Mouse (Mus musculus): ENCODE results near the gene Myrfl. TPM values are rescaled to one million over a fixed set of nuclear protein-coding genes. Genes with fewer than 3 reads are reported as not detected.

Gene Myrfl
- polyA plus RNA-seq, 1 experiment from 2014 or later, result 0.12 TPM

DNA sequence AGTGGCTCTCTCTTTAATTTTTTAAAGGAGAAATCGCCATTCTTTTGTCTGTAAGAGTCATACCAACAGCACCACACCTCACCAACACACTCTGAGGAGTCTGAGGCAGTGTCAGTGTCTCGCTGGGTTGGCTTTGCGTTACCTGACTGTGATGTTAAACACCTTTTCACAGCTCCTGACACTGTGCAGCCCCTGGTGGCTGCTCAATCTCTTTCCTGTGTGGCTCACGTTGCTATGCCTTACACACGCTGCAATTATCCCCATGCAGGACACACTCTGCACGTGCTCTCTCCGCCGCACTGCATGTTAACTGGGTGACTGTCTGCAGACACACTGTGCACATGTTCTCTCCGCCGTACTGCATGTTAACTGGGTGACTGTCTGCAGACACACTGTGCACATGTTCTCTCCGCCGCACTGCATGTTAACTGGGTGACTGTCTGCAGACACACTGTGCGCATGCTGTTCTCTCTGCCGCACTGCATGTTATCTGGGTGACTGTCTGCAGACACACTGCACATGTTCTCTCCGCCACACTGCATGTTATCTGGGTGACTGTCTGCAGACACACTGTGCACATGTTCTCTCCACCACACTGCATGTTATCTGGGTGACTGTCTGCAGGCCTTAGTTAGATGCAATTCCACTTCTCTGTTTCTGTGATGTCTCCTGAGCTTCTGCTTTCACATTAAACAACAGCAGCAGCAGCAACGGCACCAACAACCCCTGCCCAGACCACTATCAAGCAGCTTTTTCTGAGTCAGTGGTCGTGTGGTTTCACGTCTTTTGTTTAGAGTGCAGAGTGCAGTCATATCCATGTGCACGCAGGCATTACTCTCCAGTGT is 27.2 kb upstream of the Myrfl start:
- Histone ChIP-seq H3K27ac (no peak overlapping the region), H3K9me3 (no peaks in the 10 kb centered on the region), H3K4me3 (replicated peaks) (no peak overlapping the region), H3K4me1 (replicated peaks) (no peaks in the 10 kb centered on the region), H3K36me3 (peaks cover 59% of the 10 kb centered on the region), H3K9ac (replicated peaks) (no peak overlapping the region), H3K27me3 (no peaks in the 10 kb centered on the region), H3K4me2 (replicated peaks) (no peak overlapping the region)
- WGBS, result 94% methylated on average over 19 of the region's 19 CpGs
- no peak for ATAC-seq

DNA sequence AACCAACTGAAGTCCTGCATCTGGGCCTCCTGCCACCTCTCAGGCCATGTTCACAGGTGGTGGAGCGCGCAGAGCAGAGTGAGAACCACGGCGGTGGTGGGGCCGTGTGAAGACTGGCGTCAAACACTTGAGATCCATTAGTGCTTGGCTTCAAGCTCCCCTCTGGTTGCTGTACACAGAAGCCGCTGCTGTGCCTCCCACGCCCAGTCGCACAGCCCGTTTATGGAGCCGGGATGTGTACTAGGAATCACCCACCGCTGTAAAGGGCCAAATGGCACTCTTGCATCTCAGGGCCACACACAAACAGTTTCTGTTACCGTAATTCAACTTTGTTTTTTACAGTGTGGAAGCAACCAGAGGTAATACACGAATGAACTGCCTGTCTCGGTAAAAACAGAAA is 25.4 kb upstream of the Myrfl start:
- no peak overlapping the region for H3K27ac ChIP-seq
- peaks cover 62% of the 10 kb centered on the region for H3K36me3 ChIP-seq
- ATAC-seq, result no peak
- H3K4me2 ChIP-seq (replicated peaks), result no peak overlapping the region
- H3K9ac ChIP-seq (replicated peaks), result no peak overlapping the region
- H3K9me3 ChIP-seq, result no peaks in the 10 kb centered on the region
- no peaks in the 10 kb centered on the region for H3K27me3 ChIP-seq
- 94% methylated on average over 15 of the region's 15 CpGs for WGBS
- no peak overlapping the region for H3K4me3 ChIP-seq (replicated peaks)
- H3K4me1 ChIP-seq (replicated peaks), result no peaks in the 10 kb centered on the region

DNA sequence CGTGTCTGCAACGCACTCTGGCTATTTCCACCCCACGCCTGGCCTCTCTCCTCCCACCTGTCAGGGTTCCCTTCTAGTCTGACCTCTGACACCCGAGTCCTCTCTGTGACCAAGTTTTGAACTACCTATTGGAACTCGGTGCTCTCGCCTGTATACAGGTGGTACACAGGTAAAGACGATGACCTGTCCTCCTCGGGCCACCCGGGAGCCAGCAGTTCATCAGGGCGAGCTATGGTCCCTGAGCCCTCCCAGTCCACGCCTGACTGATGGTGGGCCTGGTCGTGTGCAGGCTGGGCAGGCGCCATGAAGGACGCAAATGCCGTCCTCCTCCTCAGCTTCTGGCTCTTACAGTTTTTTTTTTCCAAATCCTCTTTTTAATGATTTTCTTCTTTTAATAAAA is 24.7 kb upstream of the Myrfl start:
- no peak overlapping the region for H3K4me3 ChIP-seq (replicated peaks)
- H3K4me1 ChIP-seq (replicated peaks), result no peaks in the 10 kb centered on the region
- no peaks in the 10 kb centered on the region for H3K27me3 ChIP-seq
- H3K9ac ChIP-seq (replicated peaks), result no peak overlapping the region
- H3K9me3 ChIP-seq, result no peaks in the 10 kb centered on the region
- no peak for ATAC-seq
- no peak overlapping the region for H3K27ac ChIP-seq
- WGBS, result 95% methylated on average over 15 of the region's 15 CpGs
- H3K36me3 ChIP-seq, result peaks cover 60% of the 10 kb centered on the region
- no peak overlapping the region for H3K4me2 ChIP-seq (replicated peaks)

DNA sequence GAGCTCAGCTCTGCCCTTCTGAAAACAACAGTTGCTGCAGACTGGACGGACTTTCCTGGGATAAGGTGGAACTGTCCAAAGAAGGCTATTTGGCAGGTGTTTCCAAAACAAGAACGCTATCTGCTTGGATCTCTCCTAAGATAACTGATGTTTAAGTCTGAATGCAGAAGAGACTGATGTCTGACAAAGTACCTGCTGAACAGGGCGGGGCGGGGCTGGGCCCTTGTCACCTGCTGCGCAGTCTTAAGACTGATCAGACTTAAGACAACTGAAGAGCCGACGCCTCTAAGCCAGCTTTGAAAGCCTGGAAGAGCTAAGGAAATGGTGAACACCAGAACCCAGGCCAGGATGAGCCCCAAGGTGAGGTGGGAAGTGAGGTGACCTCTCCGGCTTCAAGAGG is 23.9 kb upstream of the Myrfl start:
- H3K27ac ChIP-seq, result no peak overlapping the region
- no peak overlapping the region for H3K4me2 ChIP-seq (replicated peaks)
- H3K9me3 ChIP-seq, result no peaks in the 10 kb centered on the region
- WGBS, result 96% methylated on average over 8 of the region's 8 CpGs
- no peak overlapping the region for H3K4me3 ChIP-seq (replicated peaks)
- H3K36me3 ChIP-seq, result peaks cover 62% of the 10 kb centered on the region
- H3K4me1 ChIP-seq (replicated peaks), result no peaks in the 10 kb centered on the region
- no peaks in the 10 kb centered on the region for H3K27me3 ChIP-seq
- ATAC-seq, result no peak
- no peak overlapping the region for H3K9ac ChIP-seq (replicated peaks)

DNA sequence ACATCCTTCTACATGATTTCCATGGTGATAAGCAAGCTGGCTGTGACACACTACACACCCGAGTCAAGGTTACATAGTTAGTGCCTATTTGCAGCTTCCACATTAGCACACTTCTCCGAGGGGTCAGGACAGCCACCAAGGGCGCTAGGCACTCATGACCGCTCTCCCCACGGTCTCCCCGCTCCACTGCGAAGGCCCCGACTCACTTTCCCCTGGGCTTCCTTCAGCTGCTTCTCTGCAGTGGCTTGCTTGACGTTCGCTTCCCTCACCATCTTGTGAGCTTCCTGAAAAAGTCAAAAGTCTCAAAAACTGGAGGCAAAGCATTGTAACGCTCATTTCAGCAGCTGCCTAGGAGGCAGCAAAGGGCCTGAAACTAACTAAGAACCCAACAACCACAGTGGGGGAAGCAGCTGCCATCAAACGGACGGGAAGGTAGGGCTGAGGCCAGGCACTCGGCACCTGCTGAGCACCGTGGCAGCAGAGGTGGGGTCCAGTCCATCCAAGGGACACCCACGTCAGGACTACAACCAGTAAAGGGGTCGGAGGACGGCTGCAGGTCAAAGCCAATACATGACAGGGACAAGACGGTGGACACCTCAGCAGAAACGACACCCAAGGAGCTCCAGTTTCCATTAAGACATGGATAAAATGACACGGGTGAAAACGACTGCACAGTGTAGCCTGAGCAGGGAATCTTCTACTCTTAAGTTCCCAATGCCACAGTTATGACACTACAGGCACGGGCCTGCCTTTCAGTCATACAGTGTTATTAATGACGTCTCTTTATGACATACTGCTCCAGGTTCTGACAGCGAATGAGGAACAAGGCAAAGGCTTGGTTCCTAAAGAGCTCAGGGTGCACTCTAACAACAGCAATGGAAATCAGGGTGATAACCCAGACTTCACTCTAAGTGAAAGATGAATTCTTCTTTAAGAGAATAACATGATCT is 22.9 kb upstream of the Myrfl start:
- WGBS, result 90% methylated on average over 25 of the region's 25 CpGs
- H3K4me1 ChIP-seq (replicated peaks), result no peaks in the 10 kb centered on the region
- H3K27ac ChIP-seq, result no peak overlapping the region
- H3K36me3 ChIP-seq, result peaks cover 60% of the 10 kb centered on the region
- no peaks in the 10 kb centered on the region for H3K27me3 ChIP-seq
- H3K9me3 ChIP-seq, result no peaks in the 10 kb centered on the region
- no peak overlapping the region for H3K9ac ChIP-seq (replicated peaks)
- H3K4me3 ChIP-seq (replicated peaks), result no peak overlapping the region
- H3K4me2 ChIP-seq (replicated peaks), result no peak overlapping the region
- no peak for ATAC-seq

DNA sequence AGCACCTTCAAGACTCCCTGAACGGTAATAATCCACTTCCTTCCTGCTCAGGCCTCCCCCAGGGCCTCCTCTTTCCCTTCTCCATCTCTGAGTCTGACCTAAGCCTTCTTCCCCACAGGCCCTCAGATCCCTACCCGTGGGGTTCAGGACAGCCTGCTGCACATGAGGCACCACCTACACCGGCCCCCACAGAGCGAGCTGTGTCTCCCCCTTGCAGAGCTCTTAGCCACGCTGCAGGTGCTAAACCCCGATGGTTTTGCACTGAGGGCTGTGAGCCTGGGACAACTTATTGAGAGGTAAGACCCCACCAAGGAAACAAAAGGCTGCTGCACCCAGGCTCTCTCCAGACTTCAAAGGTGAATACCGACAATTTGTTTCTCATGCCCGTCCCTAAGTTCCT is 19.9 kb upstream of the Myrfl start:
- H3K9me3 ChIP-seq, result no peaks in the 10 kb centered on the region
- no peak overlapping the region for H3K4me3 ChIP-seq (replicated peaks)
- H3K9ac ChIP-seq (replicated peaks), result no peak overlapping the region
- no peaks in the 10 kb centered on the region for H3K27me3 ChIP-seq
- no peaks in the 10 kb centered on the region for H3K4me1 ChIP-seq (replicated peaks)
- peaks cover 63% of the 10 kb centered on the region for H3K36me3 ChIP-seq
- ATAC-seq, result no peak
- H3K4me2 ChIP-seq (replicated peaks), result no peak overlapping the region
- no peak overlapping the region for H3K27ac ChIP-seq
- 82% methylated on average over 8 of the region's 8 CpGs for WGBS

DNA sequence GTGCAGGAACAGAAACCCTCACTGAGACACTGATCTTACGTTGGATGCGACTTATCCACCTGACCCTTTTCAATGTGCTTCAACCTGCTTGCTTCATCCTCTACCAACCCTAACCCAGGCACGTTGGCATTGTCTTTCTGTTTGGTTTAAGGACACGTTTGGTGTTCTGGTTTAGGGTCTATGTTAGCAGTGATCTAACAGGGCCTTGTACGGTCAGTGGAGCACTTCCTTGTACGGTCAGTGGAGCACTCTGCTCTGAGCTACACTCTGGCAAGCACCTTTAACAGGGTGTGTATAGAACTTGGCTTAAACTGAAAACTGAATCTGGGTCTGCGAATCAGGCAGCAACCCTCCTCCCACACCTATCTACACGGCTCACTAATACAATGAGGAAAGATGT is 18.6 kb upstream of the Myrfl start:
- H3K4me2 ChIP-seq (replicated peaks), result no peak overlapping the region
- no peak overlapping the region for H3K4me3 ChIP-seq (replicated peaks)
- no peaks in the 10 kb centered on the region for H3K4me1 ChIP-seq (replicated peaks)
- ATAC-seq, result no peak
- H3K27ac ChIP-seq, result no peak overlapping the region
- H3K9me3 ChIP-seq, result no peaks in the 10 kb centered on the region
- no peak overlapping the region for H3K9ac ChIP-seq (replicated peaks)
- 93% methylated on average over 8 of the region's 8 CpGs for WGBS
- peaks cover 76% of the 10 kb centered on the region for H3K36me3 ChIP-seq
- no peaks in the 10 kb centered on the region for H3K27me3 ChIP-seq

DNA sequence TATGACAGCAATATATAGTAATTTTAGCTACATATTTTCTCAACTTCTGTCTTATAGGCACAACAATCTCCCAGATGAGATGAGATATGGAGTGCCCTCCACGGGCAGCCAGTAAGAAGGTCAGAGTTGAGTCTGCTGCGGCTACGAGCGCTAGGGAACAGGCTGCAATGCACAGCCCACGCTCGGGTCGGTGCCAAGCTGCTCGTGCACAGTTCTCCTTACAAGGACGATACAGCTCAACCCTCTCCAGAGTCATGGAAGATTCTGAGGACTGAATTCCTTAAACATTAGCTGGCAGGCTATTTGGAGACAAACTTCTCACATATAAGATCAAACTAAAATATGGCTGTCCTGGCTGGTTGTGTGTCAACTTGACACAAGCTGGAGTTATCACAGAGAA is 17.9 kb upstream of the Myrfl start:
- Histone ChIP-seq H3K27ac (no peak overlapping the region), H3K36me3 (peaks cover 79% of the 10 kb centered on the region), H3K27me3 (no peaks in the 10 kb centered on the region), H3K9me3 (no peaks in the 10 kb centered on the region), H3K9ac (replicated peaks) (no peak overlapping the region), H3K4me2 (replicated peaks) (no peak overlapping the region), H3K4me1 (replicated peaks) (no peaks in the 10 kb centered on the region), H3K4me3 (replicated peaks) (no peak overlapping the region)
- ATAC-seq, result no peak
- WGBS, result 94% methylated on average over 9 of the region's 9 CpGs

DNA sequence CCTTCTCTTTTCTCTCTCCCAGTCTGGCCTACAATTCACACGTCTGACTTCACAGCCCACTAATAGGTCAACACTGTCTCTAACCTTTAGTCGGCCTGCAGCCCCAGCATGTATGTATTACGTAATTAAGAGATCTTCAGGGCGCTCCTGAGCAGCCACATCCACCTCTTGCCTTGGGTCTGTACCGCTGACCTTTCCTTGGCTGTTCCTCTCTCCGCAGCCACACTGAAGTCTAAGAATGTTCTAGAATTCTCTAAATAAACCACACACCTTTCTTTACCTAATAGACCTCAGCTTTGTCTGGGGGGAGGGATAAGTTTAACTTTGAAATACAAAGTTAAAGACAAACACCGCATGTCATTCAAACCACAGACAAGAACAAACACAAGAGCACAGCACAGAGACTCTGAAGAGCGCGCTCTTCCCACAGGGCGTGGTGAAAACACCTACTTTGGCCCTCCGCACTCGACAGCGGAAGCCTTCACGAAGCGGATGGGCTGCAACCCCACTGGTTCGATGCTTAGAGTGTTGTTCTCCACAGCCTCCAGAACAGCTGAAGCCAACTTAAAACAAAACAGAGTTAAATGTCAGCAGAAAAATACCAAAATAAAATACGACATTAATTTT is 17.0 kb upstream of the Myrfl start:
- WGBS, result 95% methylated on average over 17 of the region's 17 CpGs
- no peak for ATAC-seq
- H3K9ac ChIP-seq (replicated peaks), result no peak overlapping the region
- H3K27me3 ChIP-seq, result no peaks in the 10 kb centered on the region
- H3K36me3 ChIP-seq, result peaks cover 81% of the 10 kb centered on the region
- H3K4me3 ChIP-seq (replicated peaks), result no peak overlapping the region
- H3K9me3 ChIP-seq, result no peaks in the 10 kb centered on the region
- H3K4me1 ChIP-seq (replicated peaks), result no peaks in the 10 kb centered on the region
- H3K27ac ChIP-seq, result no peak overlapping the region
- no peak overlapping the region for H3K4me2 ChIP-seq (replicated peaks)

DNA sequence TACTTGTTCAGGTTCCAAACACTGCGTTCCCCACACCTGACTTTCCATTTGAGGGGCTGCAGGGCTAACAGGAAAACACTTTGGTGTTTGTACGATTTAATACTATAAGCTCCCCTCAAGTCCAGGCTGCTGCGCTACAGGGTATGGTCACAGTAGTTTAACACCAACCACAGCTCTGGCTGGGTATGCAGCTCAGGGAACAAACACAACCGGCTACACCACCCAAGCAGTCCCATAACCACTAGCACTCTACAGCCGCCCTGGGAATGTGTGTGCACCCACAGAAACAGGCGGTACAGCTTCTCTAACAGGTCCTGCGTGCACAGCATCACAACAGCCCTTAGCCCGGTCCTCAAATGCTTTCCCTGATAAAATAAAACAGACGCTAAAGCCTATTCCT is 16.1 kb upstream of the Myrfl start:
- no peak for ATAC-seq
- H3K36me3 ChIP-seq, result peaks cover 82% of the 10 kb centered on the region
- no peak overlapping the region for H3K4me3 ChIP-seq (replicated peaks)
- no peaks in the 10 kb centered on the region for H3K9me3 ChIP-seq
- 93% methylated on average over 9 of the region's 9 CpGs for WGBS
- no peaks in the 10 kb centered on the region for H3K4me1 ChIP-seq (replicated peaks)
- H3K4me2 ChIP-seq (replicated peaks), result no peak overlapping the region
- H3K9ac ChIP-seq (replicated peaks), result no peak overlapping the region
- no peak overlapping the region for H3K27ac ChIP-seq
- no peaks in the 10 kb centered on the region for H3K27me3 ChIP-seq

DNA sequence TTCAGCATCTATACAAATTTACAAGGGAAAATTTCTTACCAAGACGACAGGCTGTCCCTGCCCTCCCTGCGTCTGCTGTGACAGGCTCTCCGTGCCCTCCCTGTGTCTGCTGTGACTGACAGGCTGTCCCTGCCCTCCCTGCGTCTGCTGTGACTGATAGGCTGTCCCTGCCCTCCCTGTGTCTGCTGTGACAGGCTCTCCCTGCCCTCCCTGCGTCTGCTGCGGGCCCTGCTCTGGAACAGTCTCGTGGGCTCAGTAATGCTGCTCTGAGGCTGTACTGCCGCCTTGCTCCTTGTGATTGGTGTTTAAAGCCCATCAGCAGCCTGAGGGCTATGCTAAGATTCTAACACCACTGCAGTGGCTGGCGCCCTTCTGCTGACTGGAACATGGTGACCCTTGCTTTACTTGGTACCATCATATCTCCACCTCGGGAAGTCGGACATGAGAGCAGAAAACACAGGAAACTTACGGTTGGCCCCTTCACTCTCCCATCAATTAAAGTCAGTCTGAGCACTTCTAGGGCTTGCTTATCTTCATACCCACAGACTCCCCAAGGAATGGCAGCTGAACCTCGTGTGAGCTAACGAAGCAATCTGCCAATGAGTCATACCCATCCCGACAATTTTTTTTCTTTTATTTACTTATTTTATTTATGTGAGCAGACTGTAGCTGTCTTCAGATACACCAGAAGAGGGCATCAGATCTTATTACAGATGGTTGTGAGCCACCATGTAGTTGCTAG is 12.4 kb upstream of the Myrfl start:
- Histone ChIP-seq H3K4me2 (replicated peaks) (no peak overlapping the region), H3K27ac (no peak overlapping the region), H3K27me3 (no peaks in the 10 kb centered on the region), H3K4me1 (replicated peaks) (no peaks in the 10 kb centered on the region), H3K4me3 (replicated peaks) (no peak overlapping the region), H3K9me3 (no peaks in the 10 kb centered on the region), H3K36me3 (peaks cover 92% of the 10 kb centered on the region), H3K9ac (replicated peaks) (no peak overlapping the region)
- no peak for ATAC-seq
- 81% methylated on average over 15 of the region's 15 CpGs for WGBS
